Mouse (Mus musculus) CH12.LX (cell line): ENCODE measurements at regions not wholly inside any gene's neighbourhood (a gene's known extent, or its start where the extent isn't known, plus 50 kb on each side); places are given as distances from the start of the nearest gene placed in this dataset.

ENCODE experiments used
- DNase-seq: peaks from one replicate; pipeline ENCODE4 v3.0.0-alpha.2; 2013; ENCODE audit errors: extremely low read depth
- H3K27ac ChIP-seq: 2 replicates; pipeline ENCODE4 v1.5.1; 2012; ENCODE audit warnings: low read depth, mild to moderate bottlenecking, control low read depth, moderate library complexity; ENCODE audit not compliant: insufficient read depth
- H3K27me3 ChIP-seq: replicated peaks from 2 replicates; pipeline ENCODE3; 2012; ENCODE audit warnings: inconsistent platforms
- H3K36me3 ChIP-seq, 2 experiments: replicated peaks in 1 of 2; 2 replicates each; pipeline versions ENCODE3 to v1.6.1; 2012; ENCODE audit warnings: inconsistent platforms in 1 of 2, low read length in 1 of 2, mild to moderate bottlenecking in 1 of 2, mixed read lengths in 1 of 2, moderate library complexity in 1 of 2; ENCODE audit not compliant: control insufficient read depth in 1 of 2, insufficient read depth in 1 of 2
- H3K4me1 ChIP-seq, 2 experiments: 2 replicates each; pipeline ENCODE4 v1.6.1; 2012; ENCODE audit warnings: inconsistent platforms in 1 of 2, moderate library complexity in 1 of 2; ENCODE audit not compliant: insufficient read depth in 2 of 2, control insufficient read depth in 1 of 2
- H3K4me2 ChIP-seq: 2 replicates; pipeline ENCODE4 v1.6.1; 2012; ENCODE audit warnings: low read depth, mild to moderate bottlenecking, control low read depth; ENCODE audit not compliant: poor library complexity, insufficient read depth, severe bottlenecking
- H3K4me3 ChIP-seq, 3 experiments: fragments of 150-350 bp in 1 of 3; sonication (generic) in 1 of 3; replicated peaks in 1 of 3; 2 replicates each; pipeline versions ENCODE3 to v1.5.1; 2011 to 2012; ENCODE audit warnings: low read depth in 2 of 3, low read length in 2 of 3, mild to moderate bottlenecking in 2 of 3, moderate library complexity in 2 of 3, control low read depth in 1 of 3, improper control_type of control experiment in 1 of 3, inconsistent platforms in 1 of 3, mixed read lengths in 1 of 3; ENCODE audit not compliant: poor library complexity in 1 of 3
- H3K79me2 ChIP-seq: replicated peaks from 2 replicates; pipeline ENCODE4 v1.6.1; 2012; ENCODE audit warnings: mild to moderate bottlenecking, moderate library complexity; ENCODE audit not compliant: control insufficient read depth, poor library complexity, insufficient read depth, severe bottlenecking; ENCODE audit errors: extremely low read depth
- H3K9ac ChIP-seq: 2 replicates; pipeline ENCODE4 v1.6.1; 2012; ENCODE audit warnings: low read depth, mild to moderate bottlenecking, control low read depth, moderate library complexity; ENCODE audit not compliant: insufficient read depth
- H3K9me3 ChIP-seq: replicated peaks from 2 replicates; pipeline ENCODE3; 2012; ENCODE audit warnings: low read length, inconsistent platforms, mixed read lengths
- BHLHE40 ChIP-seq: IDR thresholded peaks from 2 replicates; pipeline ENCODE4 v1.6.1; 2011; ENCODE audit warnings: mild to moderate bottlenecking, low read depth, low read length, improper control_type of control experiment
- GABPA ChIP-seq: IDR thresholded peaks from 2 replicates; pipeline ENCODE4 v1.6.1; 2012; ENCODE audit warnings: low read depth, low read length, improper control_type of control experiment, inconsistent platforms; ENCODE audit not compliant: insufficient replicate concordance
- HCFC1 ChIP-seq: IDR thresholded peaks from 2 replicates; pipeline ENCODE4 v1.6.1; 2012; ENCODE audit warnings: low read depth, mild to moderate bottlenecking, inconsistent platforms, low read length, improper control_type of control experiment
- JUN ChIP-seq: IDR thresholded peaks from 2 replicates; pipeline ENCODE4 v1.6.1; 2011; ENCODE audit warnings: low read depth, mild to moderate bottlenecking, low read length, improper control_type of control experiment, moderate library complexity; ENCODE audit not compliant: insufficient read depth
- JUND ChIP-seq: conservative IDR thresholded peaks from 2 replicates; pipeline ENCODE4 v1.6.1; 2011; ENCODE audit warnings: low read depth, low read length, improper control_type of control experiment
- MAFK ChIP-seq: IDR thresholded peaks from 2 replicates; pipeline ENCODE4 v1.6.1; 2011; ENCODE audit warnings: low read length, improper control_type of control experiment; ENCODE audit not compliant: insufficient replicate concordance
- MAX ChIP-seq: IDR thresholded peaks from 2 replicates; pipeline ENCODE4 v1.6.1; 2011; ENCODE audit warnings: low read length, improper control_type of control experiment
- MAZ ChIP-seq: IDR thresholded peaks from 2 replicates; pipeline ENCODE4 v1.6.1; 2012; ENCODE audit warnings: low read depth, mild to moderate bottlenecking, inconsistent platforms, low read length, improper control_type of control experiment, moderate library complexity
- MEF2A ChIP-seq: IDR thresholded peaks from 2 replicates; pipeline ENCODE4 v1.6.1; 2014; ENCODE audit warnings: low read depth, mild to moderate bottlenecking, inconsistent platforms, low read length, improper control_type of control experiment, borderline replicate concordance
- MXI1 ChIP-seq: IDR thresholded peaks from 2 replicates; pipeline ENCODE4 v1.6.1; 2011; ENCODE audit warnings: mild to moderate bottlenecking, low read depth, low read length, improper control_type of control experiment
- POLR2AphosphoS2 ChIP-seq: IDR thresholded peaks from 2 replicates; pipeline ENCODE4 v1.6.1; 2011; ENCODE audit warnings: low read depth, low read length, improper control_type of control experiment
- RCOR1 ChIP-seq: conservative IDR thresholded peaks from 2 replicates; pipeline ENCODE4 v1.6.1; 2012; ENCODE audit warnings: low read depth, mild to moderate bottlenecking, inconsistent platforms, low read length, improper control_type of control experiment
- TBP ChIP-seq: conservative IDR thresholded peaks from 2 replicates; pipeline ENCODE4 v1.6.1; 2011; ENCODE audit warnings: low read depth, low read length, improper control_type of control experiment
- TCF12 ChIP-seq: IDR thresholded peaks from 2 replicates; pipeline ENCODE4 v1.6.1; 2014; ENCODE audit warnings: low read depth, mild to moderate bottlenecking, inconsistent platforms, low read length, improper control_type of control experiment
- USF2 ChIP-seq: conservative IDR thresholded peaks from 2 replicates; pipeline ENCODE4 v1.6.1; 2011; ENCODE audit warnings: low read depth, low read length, improper control_type of control experiment
- ZC3H11A ChIP-seq: IDR thresholded peaks from 2 replicates; pipeline ENCODE4 v1.6.1; 2012; ENCODE audit warnings: low read depth, mild to moderate bottlenecking, inconsistent platforms, low read length, improper control_type of control experiment
- ZKSCAN1 ChIP-seq: IDR thresholded peaks from 2 replicates; pipeline ENCODE4 v1.6.1; 2012; ENCODE audit warnings: low read depth, inconsistent platforms, low read length, improper control_type of control experiment, borderline replicate concordance
- ZMIZ1 ChIP-seq: IDR thresholded peaks from 2 replicates; pipeline ENCODE4 v1.6.1; 2012; ENCODE audit warnings: low read depth, mild to moderate bottlenecking, inconsistent platforms, low read length, improper control_type of control experiment
- ZNF384 ChIP-seq: IDR thresholded peaks from 2 replicates; pipeline ENCODE4 v1.6.1; 2012; ENCODE audit warnings: low read depth, low read length, improper control_type of control experiment, inconsistent platforms
- dilution Hi-C: fragments of 300-500 bp; cut with MboI; formaldehyde crosslinking; loops from 2 replicates; pipeline ENCODE4 v1.14.3; 2020; ENCODE audit warnings: low sequenced_read_pairs; ENCODE audit not compliant: extremely low pct_unique_long_range_greater_than_20kb, extremely low pct_ligation_motif_present
- in situ Hi-C: fragments of 300-500 bp; cut with MboI; formaldehyde crosslinking; loops from 3 replicates; pipeline ENCODE4 v1.14.3; 2019; ENCODE audit warnings: low sequenced_read_pairs, low pct_ligation_motif_present, low pct_unique_long_range_greater_than_20kb, mixed read lengths

DNA sequence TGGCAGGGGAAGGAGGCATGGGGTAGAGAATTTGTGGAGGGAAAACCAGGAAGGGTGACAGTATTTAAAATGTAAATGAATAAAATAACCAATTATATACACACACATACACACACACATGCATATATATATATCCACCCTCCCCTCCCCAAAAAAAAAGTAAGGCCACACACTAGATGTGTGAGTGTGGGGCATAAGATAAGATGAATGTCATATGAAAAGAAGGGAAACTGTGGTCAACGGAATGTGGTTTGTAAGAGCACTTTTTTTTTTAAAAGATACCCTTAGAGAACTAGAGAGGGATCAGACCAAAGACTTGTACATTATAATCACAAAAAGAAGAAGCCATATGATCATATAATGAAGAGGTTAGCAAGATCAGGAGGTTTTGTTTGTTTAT, 540.0 kb upstream of the Vstm2a start:
- dilution Hi-C loops = no loop called here

DNA sequence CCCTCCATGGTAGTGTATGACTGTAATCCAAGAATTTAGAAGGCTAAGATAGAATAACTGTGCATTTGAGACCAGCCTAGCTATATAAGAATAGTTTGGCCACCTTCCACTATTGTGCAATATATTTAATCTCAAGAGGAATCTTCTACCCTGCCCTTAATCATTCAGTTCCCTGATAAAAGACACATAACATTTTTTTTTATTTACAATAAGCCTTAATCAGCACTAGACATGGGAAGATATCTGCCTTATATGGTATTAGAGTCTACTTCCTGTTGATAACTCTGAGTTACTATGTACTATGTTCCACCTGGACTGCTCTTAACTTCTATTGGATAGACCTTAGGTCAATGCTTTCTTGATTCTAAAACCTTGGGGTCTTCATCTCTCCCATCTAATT, 519.9 kb upstream of the Vstm2a start:
- no peak for DNase-seq
- Histone ChIP-seq H3K4me3 (no peak overlapping the region), H3K9me3 (no peaks in the 10 kb centered on the region), H3K4me2 (no peak overlapping the region), H3K4me1 (no peaks in the 10 kb centered on the region), H3K27ac (no peak overlapping the region), H3K9ac (no peak overlapping the region)
- dilution Hi-C loops = no loop called here
- TF ChIP-seq TBP = no peak
- TF ChIP-seq TCF12 = no peak
- no peak for TF ChIP-seq ZC3H11A
- TF ChIP-seq POLR2AphosphoS2 = no peak
- TF ChIP-seq ZKSCAN1 = no peak
- TF ChIP-seq JUND = no peak
- no peak for TF ChIP-seq BHLHE40
- TF ChIP-seq, all 38 proteins: peak for 0
- Histone ChIP-seq H3K36me3 (no peaks in the 10 kb centered on the region), H3K27me3 (no peaks in the 10 kb centered on the region), H3K79me2 (no peaks in the 10 kb centered on the region)
- in situ Hi-C loops = no loop called here

More for the DNA sequence above, 540.0 kb upstream of the Vstm2a start:
- no peak overlapping the region for H3K27ac ChIP-seq
- TF ChIP-seq GABPA (no peak), MEF2A (no peak), MXI1 (no peak), MAX (no peak), RCOR1 (no peak), USF2 (no peak), BHLHE40 (no peak), ZMIZ1 (no peak)
- TF ChIP-seq, all 38 proteins: peak for 0
- Histone ChIP-seq H3K4me3 (no peak overlapping the region), H3K9me3 (no peaks in the 10 kb centered on the region), H3K36me3 (no peaks in the 10 kb centered on the region), H3K27me3 (no peaks in the 10 kb centered on the region), H3K79me2 (no peaks in the 10 kb centered on the region), H3K4me2 (no peak overlapping the region), H3K4me1 (peaks cover 0 to 3% of the 10 kb centered on the region in 2 experiments; a peak in 1 of 4 replicates), H3K9ac (no peak overlapping the region)
- in situ Hi-C loops = no loop called here
- no peak for DNase-seq

DNA sequence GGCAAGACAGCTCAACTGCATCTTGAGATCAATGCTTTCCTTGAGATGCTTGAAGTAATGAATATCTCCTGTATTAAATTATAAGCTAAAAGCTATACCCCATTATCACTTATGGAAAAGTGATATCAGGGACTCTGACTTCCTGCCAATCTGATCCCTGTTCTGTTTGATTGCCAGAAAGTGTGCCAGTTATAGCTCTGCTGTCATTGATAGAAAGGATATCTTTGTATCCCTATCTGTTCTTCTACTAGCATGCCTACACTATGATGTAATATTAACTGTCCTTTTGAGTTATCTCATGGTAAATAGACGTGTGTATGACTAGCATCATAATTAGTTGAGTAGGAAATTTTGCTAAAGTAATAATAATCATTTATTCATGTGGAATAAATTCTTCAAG, 501.5 kb upstream of the Vstm2a start:
- dilution Hi-C loops (no loop called here), in situ Hi-C loops (no loop called here)
- Histone ChIP-seq H3K27ac (no peak overlapping the region), H3K79me2 (no peaks in the 10 kb centered on the region), H3K27me3 (no peaks in the 10 kb centered on the region), H3K9me3 (no peaks in the 10 kb centered on the region), H3K4me3 (no peak overlapping the region), H3K4me2 (no peak overlapping the region), H3K9ac (no peak overlapping the region), H3K36me3 (no peaks in the 10 kb centered on the region), H3K4me1 (no peaks in the 10 kb centered on the region)
- no peak for DNase-seq
- TF ChIP-seq ZNF384 (no peak), MAZ (no peak), HCFC1 (no peak), JUN (no peak), TCF12 (no peak), MAFK (no peak)
